Mouse (Mus musculus) limb, embryonic 10.5 days (tissue): ENCODE measurements around the gene Etfa. TPM values are rescaled to one million over a fixed set of nuclear protein-coding genes. Genes with fewer than 3 reads are reported as not detected.

ENCODE experiments used
- DNase-seq: peaks from one replicate; pipeline ENCODE4 v3.0.0-alpha.2; 2017; ENCODE audit warnings: low spot score
- H3K27ac ChIP-seq: fragments of 300-500 bp; sonication (generic); 2 replicates; pipeline ENCODE4 v1.5.1; 2016; ENCODE audit warnings: mild to moderate bottlenecking
- H3K27me3 ChIP-seq: fragments of 300-500 bp; sonication (generic); 2 replicates; pipeline ENCODE4 v1.6.1; 2016; ENCODE audit warnings: low read depth, mild to moderate bottlenecking; ENCODE audit not compliant: poor library complexity, severe bottlenecking
- H3K36me3 ChIP-seq: fragments of 300-500 bp; sonication (generic); 2 replicates; pipeline ENCODE4 v1.6.1; 2016; ENCODE audit warnings: mild to moderate bottlenecking, moderate library complexity
- H3K4me1 ChIP-seq: fragments of 300-500 bp; sonication (generic); 2 replicates; pipeline ENCODE4 v1.6.1; 2016
- H3K4me3 ChIP-seq: fragments of 300-500 bp; sonication (generic); 2 replicates; pipeline ENCODE4 v1.5.1; 2016; ENCODE audit warnings: mild to moderate bottlenecking, moderate library complexity
- H3K9me3 ChIP-seq: fragments of 300-500 bp; sonication (generic); replicated peaks from 2 replicates; pipeline ENCODE4 v1.6.1; 2016; ENCODE audit warnings: mild to moderate bottlenecking
- WGBS: fragments of 180-500 bp; shearing (Covaris S2); methylation state at CpG from one replicate; pipeline ENCODE4 v1.1.7; 2016; 5-methylcytosine and 5-hydroxymethylcytosine counted together
- polyA plus RNA-seq: library from polyadenylated mRNA; unstranded; fragments of >200 nt; fragmentation: Nextera tagmentation; extraction: Ambion mirVana; gene quantifications from 2 replicates; pipeline ENCODE4 v1.2.1, GENCODE M21; 2016

Etfa gene
- polyA plus RNA-seq, 1 experiment from 2014 or later: 170 TPM

DNA sequence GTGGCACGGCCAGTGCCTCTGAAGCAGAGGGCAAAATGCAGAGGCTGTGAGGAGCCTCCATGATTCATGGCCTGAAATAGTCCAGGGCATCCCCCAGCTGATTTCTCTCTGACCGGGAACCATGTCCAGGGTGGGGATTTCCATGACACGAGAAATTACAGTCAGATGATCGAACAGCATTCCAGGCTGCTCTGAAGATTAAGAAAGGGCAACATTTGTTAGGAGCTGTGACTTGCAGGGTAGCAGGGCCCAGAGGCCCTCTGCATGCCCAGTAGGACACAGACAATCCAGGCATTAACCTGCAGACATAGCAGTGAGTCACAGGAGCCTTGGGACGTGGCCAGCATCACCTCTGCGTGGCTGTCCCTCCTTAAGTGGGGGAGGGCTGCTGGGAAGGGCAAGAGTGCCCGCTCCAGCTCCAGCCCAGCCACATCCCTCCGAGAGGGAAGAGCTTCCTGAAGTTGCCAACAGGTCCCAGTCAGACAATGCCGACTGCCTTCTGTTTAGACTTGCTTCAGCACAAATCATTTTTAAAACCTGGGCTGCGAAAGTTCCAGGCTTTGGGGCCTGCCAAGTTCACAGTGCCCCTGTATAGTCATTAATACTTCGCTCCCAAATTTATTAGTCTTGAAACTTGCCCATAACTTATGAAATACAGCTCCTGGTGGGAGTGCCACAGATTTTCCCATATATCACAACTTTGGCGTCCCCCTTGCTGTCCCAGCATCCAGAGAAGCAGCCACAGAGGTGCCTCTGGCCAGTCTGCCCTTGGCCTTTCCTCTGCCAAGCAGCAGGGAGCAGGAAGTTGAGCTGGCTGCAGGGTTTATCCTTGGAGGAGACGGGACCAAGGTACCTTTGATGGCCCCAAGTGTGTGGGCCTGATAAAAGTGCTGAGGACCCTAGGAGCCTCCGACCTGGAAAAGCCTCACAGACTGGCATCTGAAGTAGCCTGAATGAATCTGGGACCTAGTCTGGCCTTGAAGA is 79.4 kb downstream of the Etfa start:
- H3K4me3 ChIP-seq: no peak overlapping the region
- H3K9me3 ChIP-seq: no peaks in the 10 kb centered on the region
- 73% methylated on average over 14 of the region's 14 CpGs for WGBS
- no peaks in the 10 kb centered on the region for H3K36me3 ChIP-seq
- H3K4me1 ChIP-seq: peaks cover 16% of the 10 kb centered on the region
- H3K27me3 ChIP-seq: peaks cover 26% of the 10 kb centered on the region
- 0 out of 2 replicates have a peak overlapping the region, but pooled peaks have one; percentile 42 for H3K27ac ChIP-seq
- no peak for DNase-seq

DNA sequence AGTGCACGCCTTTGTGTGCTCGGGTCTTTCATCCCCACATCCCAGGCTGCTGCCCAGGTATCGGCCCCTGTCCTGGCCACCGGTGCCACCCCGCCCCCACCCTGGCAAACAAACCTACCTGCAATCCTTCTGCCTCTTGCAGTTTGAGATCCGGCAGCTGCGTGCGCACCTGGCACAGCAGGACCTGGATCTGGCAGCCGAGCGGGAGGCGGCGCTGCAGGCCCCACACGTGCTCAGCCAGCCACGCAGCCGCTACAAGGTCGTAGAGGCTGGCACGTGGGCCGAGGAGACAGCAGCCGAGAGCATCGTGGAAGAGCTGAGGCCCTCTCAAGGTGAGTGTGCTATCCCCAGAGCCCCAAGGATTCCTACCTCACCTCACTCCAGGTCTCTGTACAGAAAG is 81.9 kb downstream of the Etfa start:
- H3K4me1 ChIP-seq: peaks cover 34% of the 10 kb centered on the region
- H3K27ac ChIP-seq: peak overlapping the region; percentile 75
- H3K9me3 ChIP-seq: no peaks in the 10 kb centered on the region
- H3K36me3 ChIP-seq: no peaks in the 10 kb centered on the region
- WGBS: 18% methylated on average over 20 of the region's 20 CpGs
- peak; percentile 63 for DNase-seq
- peak overlapping the region; percentile 32 for H3K4me3 ChIP-seq
- H3K27me3 ChIP-seq: peaks cover 26% of the 10 kb centered on the region

DNA sequence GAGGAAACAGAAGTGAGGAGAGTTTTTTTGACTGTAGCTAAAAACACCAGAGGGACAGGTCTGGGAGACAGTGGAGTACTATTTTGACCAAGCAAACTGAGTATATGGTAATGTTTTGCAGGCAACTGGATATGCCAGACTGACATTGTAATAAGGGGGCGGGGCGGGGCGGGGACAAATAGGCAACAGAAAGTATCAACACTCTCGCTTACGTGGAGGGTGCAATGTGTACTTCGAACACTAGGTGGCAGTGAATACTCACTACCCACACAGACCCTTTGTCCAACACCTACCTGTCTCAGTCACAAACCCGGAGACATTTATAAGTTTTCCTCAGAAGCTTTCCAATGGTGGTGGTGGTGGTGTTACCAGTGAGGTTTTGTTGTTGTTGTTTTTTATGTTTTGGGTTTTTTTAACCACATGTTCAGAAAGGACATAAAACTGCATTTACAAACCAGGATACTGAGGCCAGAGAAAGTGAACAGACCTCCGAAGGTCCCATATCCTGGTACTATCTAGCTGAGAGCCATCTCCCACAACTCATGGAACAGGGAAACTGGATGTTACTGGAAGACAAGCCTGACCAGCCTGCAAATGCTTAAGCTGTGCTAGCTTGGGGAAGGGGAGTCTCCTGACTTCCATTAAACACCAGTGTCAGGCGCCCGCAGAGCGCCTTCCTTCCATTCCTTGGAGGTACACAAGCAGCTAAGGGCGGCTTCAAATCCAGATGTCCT is 82.6 kb downstream of the Etfa start:
- peaks cover 41% of the 10 kb centered on the region for H3K4me1 ChIP-seq
- H3K9me3 ChIP-seq: no peaks in the 10 kb centered on the region
- peak overlapping the region; percentile 32 for H3K4me3 ChIP-seq
- peak overlapping the region; percentile 75 for H3K27ac ChIP-seq
- 34% methylated on average over 12 of the region's 12 CpGs for WGBS
- H3K36me3 ChIP-seq: no peaks in the 10 kb centered on the region
- H3K27me3 ChIP-seq: peaks cover 26% of the 10 kb centered on the region
- DNase-seq: peak; percentile 81

DNA sequence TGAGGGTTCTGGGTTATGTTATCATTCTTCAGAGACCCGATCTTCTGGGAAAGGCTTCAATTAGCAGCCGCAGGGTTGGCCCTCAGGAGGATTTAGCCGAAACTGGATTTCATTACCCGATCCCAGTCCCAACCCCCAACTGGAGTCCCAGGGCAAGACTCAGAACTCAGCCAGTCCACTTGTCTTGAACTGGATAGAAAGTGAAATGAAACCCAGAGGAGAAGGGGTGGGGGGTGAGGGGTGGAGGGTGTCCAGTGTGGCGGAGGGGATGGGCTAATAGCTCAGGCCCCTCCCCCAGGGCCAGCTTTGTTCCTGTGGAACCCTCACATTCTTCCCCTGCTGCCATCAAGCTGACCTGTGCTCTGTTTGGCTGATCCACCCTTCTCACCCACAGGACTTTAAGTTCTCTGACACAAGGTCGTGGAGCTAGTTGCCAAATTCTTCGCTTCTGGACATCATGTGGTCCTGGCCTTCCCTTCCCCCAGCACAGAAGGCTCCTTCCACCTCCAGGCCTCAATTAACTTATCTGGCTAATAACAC is 86.7 kb downstream of the Etfa start:
- no peaks in the 10 kb centered on the region for H3K36me3 ChIP-seq
- peak overlapping the region; percentile 38 for H3K27ac ChIP-seq
- WGBS: 33% methylated on average over 7 of the region's 7 CpGs
- 0 out of 2 replicates have a peak, but pooled peaks cover 2% of the 10 kb centered on the region for H3K9me3 ChIP-seq
- peaks cover 39% of the 10 kb centered on the region for H3K4me1 ChIP-seq
- H3K27me3 ChIP-seq: peaks cover 8% of the 10 kb centered on the region
- no peak overlapping the region for H3K4me3 ChIP-seq
- no peak for DNase-seq

- peak overlapping the region; percentile 5; the same call in 1 of the 2 replicates for H3K27ac ChIP-seq
- H3K36me3 ChIP-seq: no peaks in the 10 kb centered on the region
- H3K27me3 ChIP-seq: no peaks in the 10 kb centered on the region
- H3K4me1 ChIP-seq: peaks cover 32% of the 10 kb centered on the region
- no peak for DNase-seq
- H3K4me3 ChIP-seq: no peak overlapping the region
- 0 out of 2 replicates have a peak, but pooled peaks cover 2% of the 10 kb centered on the region for H3K9me3 ChIP-seq
- WGBS: 72% methylated on average over 14 of the region's 14 CpGs
These were observed 88.3 kb downstream of the Etfa start for GRCm38 (mm10) chr9:55423451-55424424.

DNA sequence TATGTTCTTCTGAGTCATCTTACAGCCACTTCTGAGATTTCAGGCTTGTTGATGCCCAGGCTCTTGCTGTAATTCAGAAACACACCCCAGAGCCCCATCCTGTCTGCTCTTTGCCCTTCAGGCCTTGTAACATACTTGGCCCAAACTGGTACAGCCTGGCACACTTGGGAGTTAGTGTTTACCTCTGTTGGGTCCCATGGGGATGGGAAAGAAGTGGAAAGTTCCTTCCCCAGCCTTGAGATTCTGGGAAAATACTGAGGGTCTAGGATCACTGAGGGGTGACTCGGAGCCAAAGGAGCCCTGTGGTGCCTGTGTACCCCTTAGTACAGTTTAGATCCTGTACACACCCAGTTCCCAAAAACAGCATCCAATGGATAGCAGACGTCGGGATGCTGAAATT is 90.3 kb downstream of the Etfa start:
- WGBS: 96% methylated on average over 3 of the region's 3 CpGs
- H3K27me3 ChIP-seq: 0 out of 2 replicates have a peak, but pooled peaks cover 6% of the 10 kb centered on the region
- no peak for DNase-seq

DNA sequence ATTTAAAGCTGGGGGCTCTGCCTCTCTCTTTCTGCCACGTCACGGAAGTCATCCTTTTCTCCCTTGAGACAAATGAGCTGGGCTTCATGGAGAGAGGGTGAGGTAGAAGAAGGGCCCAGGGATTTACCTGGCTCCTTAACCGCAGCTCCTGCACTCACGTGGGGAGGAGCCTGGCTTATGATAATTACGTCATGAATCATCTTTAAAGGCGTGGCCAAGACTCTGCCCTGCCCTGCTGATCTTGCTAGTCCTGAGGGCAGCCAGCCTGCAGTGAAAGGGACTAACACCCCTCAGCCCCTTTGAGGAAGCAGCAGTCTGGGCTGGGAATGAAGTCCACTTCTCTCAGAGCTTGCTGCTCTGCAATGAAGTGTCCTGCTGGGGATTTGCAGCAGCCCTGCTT is 100.9 kb downstream of the Etfa start:
- WGBS: 33% methylated on average over 6 of the region's 6 CpGs
- peaks cover 49% of the 10 kb centered on the region for H3K4me1 ChIP-seq
- no peaks in the 10 kb centered on the region for H3K36me3 ChIP-seq
- DNase-seq: no peak
- peaks cover 25% of the 10 kb centered on the region; the same call in 1 of the 2 replicates for H3K27me3 ChIP-seq
- H3K27ac ChIP-seq: no peak overlapping the region
- H3K9me3 ChIP-seq: no peaks in the 10 kb centered on the region
- H3K4me3 ChIP-seq: no peak overlapping the region

More for the DNA sequence above, 90.3 kb downstream of the Etfa start:
- Histone ChIP-seq H3K4me3 (no peak overlapping the region), H3K4me1 (peaks cover 29% of the 10 kb centered on the region), H3K36me3 (no peaks in the 10 kb centered on the region), H3K27ac (no peak overlapping the region), H3K9me3 (0 out of 2 replicates have a peak, but pooled peaks cover 2% of the 10 kb centered on the region)

GRCm38 (mm10) chr9:55410430-55410829 is 101.6 kb downstream of the Etfa start:
- Histone ChIP-seq H3K4me1 (peaks cover 54% of the 10 kb centered on the region), H3K36me3 (no peaks in the 10 kb centered on the region), H3K9me3 (no peaks in the 10 kb centered on the region), H3K27me3 (peaks cover 18% of the 10 kb centered on the region; the same call in 1 of the 2 replicates), H3K4me3 (no peak overlapping the region), H3K27ac (no peak overlapping the region)
- DNase-seq: no peak
- 50% methylated on average over 6 of the region's 6 CpGs for WGBS

DNA sequence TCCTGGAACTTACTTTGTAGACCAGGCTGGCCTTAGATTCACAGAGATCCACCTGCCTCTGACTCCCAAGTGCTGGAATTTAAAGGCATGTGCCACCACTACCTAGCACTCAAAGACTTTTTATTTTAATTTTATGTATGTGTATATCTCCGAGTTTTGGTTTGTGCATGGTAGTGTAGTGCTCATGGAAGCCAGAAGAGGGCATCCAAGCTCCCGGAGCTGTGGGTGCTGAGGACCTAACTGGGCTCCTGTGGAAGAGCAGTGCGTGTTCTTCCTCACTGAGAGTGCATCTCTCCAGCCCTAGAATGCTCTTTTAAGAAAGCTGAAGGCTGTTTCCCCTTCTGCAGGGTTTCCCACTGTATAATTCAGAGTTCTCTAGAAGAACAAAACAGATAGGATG is 102.2 kb downstream of the Etfa start:
- Histone ChIP-seq H3K36me3 (no peaks in the 10 kb centered on the region), H3K4me3 (no peak overlapping the region), H3K27ac (no peak overlapping the region), H3K9me3 (no peaks in the 10 kb centered on the region), H3K27me3 (peaks cover 16% of the 10 kb centered on the region; the same call in 1 of the 2 replicates), H3K4me1 (peaks cover 54% of the 10 kb centered on the region)
- no peak for DNase-seq
- 46% methylated on average over 3 of the region's 3 CpGs for WGBS

- Histone ChIP-seq H3K4me1 (peaks cover 54% of the 10 kb centered on the region), H3K9me3 (no peaks in the 10 kb centered on the region), H3K36me3 (no peaks in the 10 kb centered on the region), H3K4me3 (no peak overlapping the region), H3K27me3 (peaks cover 12% of the 10 kb centered on the region; the same call in 1 of the 2 replicates), H3K27ac (no peak overlapping the region)
- 33% methylated on average over 4 of the region's 4 CpGs for WGBS
- no peak for DNase-seq
These were observed 103.2 kb downstream of the Etfa start for GRCm38 (mm10) chr9:55408851-55409250.

- no peaks in the 10 kb centered on the region for H3K9me3 ChIP-seq
- H3K27me3 ChIP-seq: peaks cover 9% of the 10 kb centered on the region; the same call in 1 of the 2 replicates
- peaks cover 65% of the 10 kb centered on the region for H3K4me1 ChIP-seq
- DNase-seq: no peak
- no peaks in the 10 kb centered on the region for H3K36me3 ChIP-seq
- WGBS: 71% methylated on average over 2 of the region's 2 CpGs
- H3K27ac ChIP-seq: peak overlapping the region; percentile 67
- no peak overlapping the region for H3K4me3 ChIP-seq
These were observed 105.3 kb downstream of the Etfa start for GRCm38 (mm10) chr9:55406773-55407172.
